9 mouse cellular contexts compared by ENCODE assay signal in the genomic region with DNA sequence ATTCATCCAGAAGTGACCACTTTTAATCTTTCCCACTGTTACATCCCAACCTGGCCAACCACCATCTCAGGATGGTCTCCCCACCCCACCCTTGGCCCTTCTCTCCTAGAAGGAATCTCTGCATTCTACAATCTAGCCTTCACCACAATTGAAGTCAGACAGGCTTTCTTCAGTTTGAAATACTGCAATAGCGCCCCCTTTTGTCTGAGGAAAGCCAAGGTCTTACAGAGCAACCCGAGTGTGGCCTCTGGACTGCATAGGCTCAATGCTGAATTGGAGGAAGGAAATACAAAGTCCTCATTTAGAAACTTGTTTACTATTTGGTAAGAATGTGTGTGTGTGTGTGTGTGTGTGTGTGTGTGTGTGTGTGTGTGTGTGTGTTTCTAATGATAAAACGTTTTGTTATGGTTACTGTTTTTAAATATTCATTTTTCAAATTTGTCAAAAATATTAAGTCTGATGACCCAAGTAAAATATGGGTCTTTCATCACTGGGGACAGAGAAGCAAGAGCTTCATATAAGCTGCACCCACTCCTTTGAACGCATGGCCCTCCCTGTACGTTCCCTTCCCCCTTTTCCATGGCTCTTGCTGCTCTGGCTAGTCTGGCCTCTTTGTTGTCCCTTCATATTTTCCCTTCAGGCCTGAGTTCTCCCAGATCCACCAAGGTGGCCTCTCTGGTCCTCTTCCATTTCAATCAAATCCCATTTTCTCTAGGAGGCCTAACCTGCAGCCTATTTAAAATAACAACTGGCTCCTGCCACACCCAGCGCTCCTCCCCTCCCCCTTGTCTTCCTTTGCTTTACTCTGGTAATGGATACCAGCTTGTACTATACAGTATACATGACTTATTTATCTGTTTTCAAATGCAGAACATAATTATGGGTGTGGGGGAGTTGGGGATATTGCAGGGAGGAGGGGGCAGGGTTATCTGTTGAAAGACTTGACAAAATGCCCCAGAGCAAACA.
DNase-seq lines count a peak whose midpoint lies in the region; ATAC-seq and TF ChIP-seq lines count a peak whose summit lies in the region.
"Had no signal": no experiment of that assay in that cellular context is flagged by ENCODE, and none has a peak within 500 bp of the region (broad histone marks: within the 10 kb centered on the region; RNA-seq: fewer than 3 reads in every experiment).

No protein-coding gene starts in this region.

- ATAC-seq in midbrain, embryonic 14.5 days (ENCODE audit: low FRiP score, low TSS enrichment) = no peak
- ATAC-seq in midbrain, embryonic 16.5 days = no peak
- ATAC-seq in stomach, postnatal 0 days (ENCODE audit: low FRiP score, low TSS enrichment) = no peak

- no peak overlapping the region for H3K9ac ChIP-seq in midbrain, embryonic 14.5 days (replicated peaks; ENCODE audit: low read length)
- H3K9ac ChIP-seq in midbrain, embryonic 16.5 days (ENCODE audit: low read depth, low read length) = no peak overlapping the region
- H3K9ac ChIP-seq in stomach, postnatal 0 days (ENCODE audit: low read length) = no peak overlapping the region
- H3K9ac ChIP-seq: heart, embryonic 13.5 days had no signal

- TF ChIP-seq CTCF in stomach, postnatal 0 days (IDR thresholded peaks at IDR 0.05; ENCODE audit: low read depth) = peak; percentile 69

- H3K9me3 ChIP-seq in midbrain, embryonic 14.5 days (ENCODE audit: control insufficient read depth, low read length) = no peaks in the 10 kb centered on the region
- no peaks in the 10 kb centered on the region for H3K9me3 ChIP-seq in midbrain, embryonic 16.5 days (replicated peaks; ENCODE audit: control insufficient read depth, low read length, poor library complexity, severe bottlenecking)
- no peaks in the 10 kb centered on the region for H3K9me3 ChIP-seq in stomach, postnatal 0 days (ENCODE audit: control insufficient read depth, low read length)

- no peak overlapping the region for H3K4me3 ChIP-seq in midbrain, embryonic 14.5 days (replicated peaks; ENCODE audit: low read depth, low read length)
- no peak overlapping the region for H3K4me3 ChIP-seq in midbrain, embryonic 16.5 days (ENCODE audit: low read depth, low read length)
- no peak overlapping the region for H3K4me3 ChIP-seq in stomach, postnatal 0 days (ENCODE audit: low read depth, low read length)
- H3K4me3 ChIP-seq: heart, embryonic 13.5 days; myocyte had no signal

- TF ChIP-seq EP300 in stomach, postnatal 0 days (optimal IDR thresholded peaks at IDR 0.05) = no peak

- intact Hi-C loops in left cerebral cortex, postnatal 4 days (cut with DNase I) = no loop called here

- H3K4me2 ChIP-seq in midbrain, embryonic 14.5 days (ENCODE audit: low read length) = no peak overlapping the region
- no peak overlapping the region for H3K4me2 ChIP-seq in midbrain, embryonic 16.5 days (ENCODE audit: low read length)
- no peak overlapping the region for H3K4me2 ChIP-seq in stomach, postnatal 0 days (replicated peaks; ENCODE audit: low read depth)
- H3K4me2 ChIP-seq: heart, embryonic 13.5 days had no signal

- peak; percentile 64 for DNase-seq in midbrain, embryonic 14.5 days
- peak; percentile 67 for DNase-seq in adrenal gland, postnatal 10 days
- peak; percentile 77 for DNase-seq in embryo, embryonic 11 days
- DNase-seq in left cerebral cortex, postnatal 4 days = peak; percentile 24
- no peak for DNase-seq in stomach, postnatal 0 days (ENCODE audit: low spot score)
- DNase-seq in thymus, adult 18-20 months = no peak

- no peaks in the 10 kb centered on the region for H3K36me3 ChIP-seq in midbrain, embryonic 14.5 days (ENCODE audit: control insufficient read depth, insufficient read depth, low read length)
- H3K36me3 ChIP-seq in midbrain, embryonic 16.5 days (ENCODE audit: control insufficient read depth, insufficient read depth, low read length) = no peaks in the 10 kb centered on the region
- no peaks in the 10 kb centered on the region for H3K36me3 ChIP-seq in stomach, postnatal 0 days (ENCODE audit: control insufficient read depth, insufficient read depth, low read length)
- H3K36me3 ChIP-seq: heart, embryonic 13.5 days had no signal

- H3K27me3 ChIP-seq in midbrain, embryonic 14.5 days (ENCODE audit: control insufficient read depth, insufficient read depth, low read length) = no peaks in the 10 kb centered on the region
- no peaks in the 10 kb centered on the region for H3K27me3 ChIP-seq in midbrain, embryonic 16.5 days (ENCODE audit: control insufficient read depth, insufficient read depth, low read depth, low read length)
- H3K27me3 ChIP-seq in stomach, postnatal 0 days (ENCODE audit: control insufficient read depth, insufficient read depth, low read length) = no peaks in the 10 kb centered on the region
- H3K27me3 ChIP-seq: heart, embryonic 13.5 days had no signal

- H3K4me1 ChIP-seq in midbrain, embryonic 14.5 days (ENCODE audit: control insufficient read depth, insufficient read depth, low read length) = no peaks in the 10 kb centered on the region
- H3K4me1 ChIP-seq in midbrain, embryonic 16.5 days (ENCODE audit: control insufficient read depth, insufficient read depth, low read length) = no peaks in the 10 kb centered on the region
- no peaks in the 10 kb centered on the region for H3K4me1 ChIP-seq in stomach, postnatal 0 days (replicated peaks; ENCODE audit: control insufficient read depth, insufficient read depth)

- 59% methylated on average over 6 of the region's 6 CpGs for WGBS in midbrain, embryonic 14.5 days
- WGBS in midbrain, embryonic 16.5 days = 63% methylated on average over 6 of the region's 6 CpGs
- 58% methylated on average over 6 of the region's 6 CpGs for WGBS in stomach, postnatal 0 days

- no peak overlapping the region for H3K27ac ChIP-seq in midbrain, embryonic 14.5 days (replicated peaks; ENCODE audit: low read depth, low read length)
- no peak overlapping the region for H3K27ac ChIP-seq in midbrain, embryonic 16.5 days (ENCODE audit: low read length)
- no peak overlapping the region for H3K27ac ChIP-seq in stomach, postnatal 0 days (replicated peaks)
- H3K27ac ChIP-seq: heart, embryonic 13.5 days had no signal

Comparison
In these comparisons a context has a peak if more than half of its experiments do, and no peak if none do; other contexts are left out.
1. DNase-seq: peak in midbrain, embryonic 14.5 days (single experiment), adrenal gland, postnatal 10 days (single experiment), embryo, embryonic 11 days (single experiment) and left cerebral cortex, postnatal 4 days (single experiment); none in stomach, postnatal 0 days (single experiment) and thymus, adult 18-20 months (0 of 2).